Mouse (Mus musculus) cortical plate, adult 2 months (tissue): ENCODE results near the gene Dxo.
A peak's percentile ranks its signal among the peaks of the same experiment; 100 is the strongest.
"Not testable (repeated sequence)": the region's sequence is repeated elsewhere in the genome, so short reads cannot be mapped to it uniquely, and the experiment has no call there.

ENCODE experiments used
- CTCF ChIP-seq: fragments of 200-500 bp; IDR thresholded peaks from 2 replicates; pipeline ENCODE4 v1.5.1; 2011; ENCODE audit warnings: mild to moderate bottlenecking, control low read depth, low read length; ENCODE audit not compliant: insufficient read depth; ENCODE audit errors: extremely low read depth
- POLR2A ChIP-seq: fragments of 200-500 bp; IDR thresholded peaks from 2 replicates; pipeline ENCODE4 v1.6.1; 2011; ENCODE audit warnings: mild to moderate bottlenecking, low read length, control low read depth; ENCODE audit not compliant: insufficient read depth; ENCODE audit errors: extremely low read depth

DNA sequence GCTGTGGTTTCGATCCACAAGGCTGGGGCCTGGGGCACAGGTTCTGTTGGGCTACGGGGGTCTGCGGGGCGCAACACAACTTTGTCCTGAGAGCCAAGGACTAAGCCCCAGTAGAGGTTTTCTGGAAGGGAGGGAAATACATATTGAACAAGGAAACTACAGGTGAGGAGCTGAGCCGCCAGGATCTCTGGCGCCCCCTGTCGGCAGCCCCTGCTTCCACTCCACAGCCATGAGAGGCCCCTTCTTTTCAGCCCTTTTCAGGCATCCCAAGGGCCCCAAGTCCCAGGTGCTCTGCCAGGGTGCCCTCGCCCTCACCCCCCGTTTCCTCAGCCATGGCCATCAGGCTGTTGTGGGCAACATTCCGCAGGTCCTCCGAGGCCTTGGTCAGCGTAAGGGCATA is 23.1 kb upstream of the Dxo start:
- TF ChIP-seq POLR2A, result not testable (repeated sequence)
- TF ChIP-seq CTCF, result peak; percentile 48
